Mouse (Mus musculus) embryonic facial prominence, embryonic 11.5 days (tissue): Measurements from ENCODE around the gene Cav3. TPM values are rescaled to one million over a fixed set of nuclear protein-coding genes. Genes with fewer than 3 reads are reported as not detected.

Source experiments
- ATAC-seq: fragments of 200-750 bp; cut with Nextera tagmentation; replicated peaks from 2 replicates; pipeline ENCODE4 v1.8.0; 2017; ENCODE audit warnings: low read depth; ENCODE audit not compliant: insufficient number of reproducible peaks, low FRiP score, low TSS enrichment
- DNase-seq: peaks from one replicate; pipeline ENCODE4 v3.0.0-alpha.2; 2015; ENCODE audit warnings: low spot score
- H3K27ac ChIP-seq: fragments of 300-500 bp; sonication (generic); replicated peaks from 2 replicates; pipeline ENCODE4 v1.5.1; 2014; ENCODE audit warnings: mild to moderate bottlenecking, low read depth, low read length, control low read depth
- H3K27me3 ChIP-seq: fragments of 300-500 bp; sonication (generic); 2 replicates; pipeline ENCODE4 v1.6.1; 2014; ENCODE audit warnings: mild to moderate bottlenecking, low read length, moderate library complexity, mixed read lengths; ENCODE audit not compliant: control insufficient read depth, insufficient read depth
- H3K36me3 ChIP-seq: fragments of 300-500 bp; sonication (generic); replicated peaks from 2 replicates; pipeline ENCODE4 v1.6.1; 2014; ENCODE audit warnings: low read depth, mild to moderate bottlenecking, low read length, moderate library complexity, mixed read lengths; ENCODE audit not compliant: control insufficient read depth, insufficient read depth
- H3K4me1 ChIP-seq: fragments of 300-500 bp; sonication (generic); 2 replicates; pipeline ENCODE4 v1.6.1; 2014; ENCODE audit warnings: low read length, mixed read lengths; ENCODE audit not compliant: control insufficient read depth, insufficient read depth
- H3K4me2 ChIP-seq: fragments of 300-500 bp; sonication (generic); 2 replicates; pipeline ENCODE4 v1.6.1; 2014; ENCODE audit warnings: low read depth, mild to moderate bottlenecking, control low read depth, low read length, moderate library complexity
- H3K4me3 ChIP-seq: fragments of 300-500 bp; sonication (generic); 2 replicates; pipeline ENCODE4 v1.5.1; 2014; ENCODE audit warnings: low read depth, low read length, control low read depth
- H3K9ac ChIP-seq: fragments of 300-500 bp; sonication (generic); replicated peaks from 2 replicates; pipeline ENCODE4 v1.6.1; 2014; ENCODE audit warnings: mild to moderate bottlenecking, control low read depth, low read length
- H3K9me3 ChIP-seq: fragments of 300-500 bp; sonication (generic); replicated peaks from 2 replicates; pipeline ENCODE4 v1.6.1; 2016; ENCODE audit warnings: mild to moderate bottlenecking, low read length, inconsistent platforms, mixed read lengths; ENCODE audit not compliant: control insufficient read depth
- WGBS: fragments of 180-500 bp; shearing (Covaris S2); extraction: QIAGEN DNeasy Blood & Tissue Kit; methylation state at CpG from one replicate; pipeline ENCODE4 v1.1.7; 2014; 5-methylcytosine and 5-hydroxymethylcytosine counted together
- polyA plus RNA-seq: library from polyadenylated mRNA; unstranded; fragments of >200 nt; fragmentation: Nextera tagmentation; extraction: Ambion mirVana; gene quantifications from 2 replicates; pipeline ENCODE4 v1.2.1, GENCODE M21; 2014

Cav3 gene
- polyA plus RNA-seq, 1 experiment from 2014 or later: 0.72 TPM

GRCm38 (mm10) chr6:112496291-112497060, 37.2 kb downstream of the Cav3 start:
- H3K27ac ChIP-seq: no peak overlapping the region
- WGBS: 68% methylated on average over 8 of the region's 8 CpGs
- H3K4me1 ChIP-seq: no peaks in the 10 kb centered on the region
- no peak overlapping the region for H3K4me3 ChIP-seq
- no peaks in the 10 kb centered on the region for H3K36me3 ChIP-seq
- H3K9me3 ChIP-seq: no peaks in the 10 kb centered on the region
- H3K9ac ChIP-seq: no peak overlapping the region
- ATAC-seq (no peak), DNase-seq (no peak)
- no peak overlapping the region for H3K4me2 ChIP-seq
- no peaks in the 10 kb centered on the region for H3K27me3 ChIP-seq

- Histone ChIP-seq H3K4me3 (no peak overlapping the region), H3K36me3 (no peaks in the 10 kb centered on the region), H3K9ac (no peak overlapping the region), H3K4me1 (no peaks in the 10 kb centered on the region), H3K9me3 (no peaks in the 10 kb centered on the region), H3K4me2 (no peak overlapping the region), H3K27me3 (no peaks in the 10 kb centered on the region), H3K27ac (no peak overlapping the region)
- DNase-seq: no peak
- 80% methylated on average over 2 of the region's 2 CpGs for WGBS
- ATAC-seq: no peak
These were observed 38.2 kb downstream of the Cav3 start for GRCm38 (mm10) chr6:112497456-112497855.

GRCm38 (mm10) chr6:112498716-112499115, 39.4 kb downstream of the Cav3 start:
- Histone ChIP-seq H3K4me2 (no peak overlapping the region), H3K27ac (no peak overlapping the region), H3K9me3 (no peaks in the 10 kb centered on the region), H3K4me3 (no peak overlapping the region), H3K4me1 (no peaks in the 10 kb centered on the region), H3K9ac (no peak overlapping the region), H3K36me3 (no peaks in the 10 kb centered on the region), H3K27me3 (no peaks in the 10 kb centered on the region)
- ATAC-seq (no peak), DNase-seq (no peak)
- 95% methylated on average over 3 of the region's 3 CpGs for WGBS

GRCm38 (mm10) chr6:112499456-112499855, 40.2 kb downstream of the Cav3 start:
- 75% methylated on average over 2 of the region's 2 CpGs for WGBS
- DNase-seq (no peak), ATAC-seq (no peak)
- H3K4me1 ChIP-seq: no peaks in the 10 kb centered on the region
- no peaks in the 10 kb centered on the region for H3K9me3 ChIP-seq
- no peak overlapping the region for H3K4me2 ChIP-seq
- no peak overlapping the region for H3K27ac ChIP-seq
- H3K36me3 ChIP-seq: no peaks in the 10 kb centered on the region
- no peak overlapping the region for H3K9ac ChIP-seq
- H3K4me3 ChIP-seq: no peak overlapping the region
- no peaks in the 10 kb centered on the region for H3K27me3 ChIP-seq

DNA sequence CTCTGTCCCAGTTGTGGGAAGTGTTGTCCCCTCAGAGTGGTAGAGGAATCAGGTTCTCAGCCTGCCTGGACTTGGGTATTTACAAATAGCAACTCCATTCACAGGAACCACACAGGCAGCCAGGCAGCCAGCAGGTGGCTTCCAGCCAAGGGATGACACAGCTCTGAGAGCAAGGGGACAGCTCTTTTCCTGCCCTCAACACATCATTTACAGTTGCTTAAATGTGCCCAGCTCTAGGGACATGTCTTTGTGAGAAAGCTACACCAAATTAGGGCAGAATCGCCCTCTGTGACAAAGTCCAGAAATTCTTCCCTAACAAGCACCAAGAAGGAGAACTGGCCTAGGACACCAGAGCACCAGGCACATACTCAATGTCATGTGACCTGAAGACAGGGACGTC, 41.9 kb downstream of the Cav3 start:
- DNase-seq (no peak), ATAC-seq (no peak)
- Histone ChIP-seq H3K27ac (no peak overlapping the region), H3K27me3 (no peaks in the 10 kb centered on the region), H3K4me3 (no peak overlapping the region), H3K36me3 (no peaks in the 10 kb centered on the region), H3K9ac (no peak overlapping the region), H3K4me2 (no peak overlapping the region), H3K4me1 (no peaks in the 10 kb centered on the region), H3K9me3 (no peaks in the 10 kb centered on the region)
- 82% methylated on average over 2 of the region's 2 CpGs for WGBS

- H3K4me3 ChIP-seq: no peak overlapping the region
- H3K4me2 ChIP-seq: no peak overlapping the region
- no peaks in the 10 kb centered on the region for H3K36me3 ChIP-seq
- H3K9me3 ChIP-seq: no peaks in the 10 kb centered on the region
- WGBS: 80% methylated on average over 2 of the region's 2 CpGs
- no peak overlapping the region for H3K9ac ChIP-seq
- H3K27ac ChIP-seq: no peak overlapping the region
- ATAC-seq: no peak
- DNase-seq: no peak
- H3K4me1 ChIP-seq: no peaks in the 10 kb centered on the region
- no peaks in the 10 kb centered on the region for H3K27me3 ChIP-seq
These were observed 48.3 kb downstream of the Cav3 start for GRCm38 (mm10) chr6:112507617-112508016.

DNA sequence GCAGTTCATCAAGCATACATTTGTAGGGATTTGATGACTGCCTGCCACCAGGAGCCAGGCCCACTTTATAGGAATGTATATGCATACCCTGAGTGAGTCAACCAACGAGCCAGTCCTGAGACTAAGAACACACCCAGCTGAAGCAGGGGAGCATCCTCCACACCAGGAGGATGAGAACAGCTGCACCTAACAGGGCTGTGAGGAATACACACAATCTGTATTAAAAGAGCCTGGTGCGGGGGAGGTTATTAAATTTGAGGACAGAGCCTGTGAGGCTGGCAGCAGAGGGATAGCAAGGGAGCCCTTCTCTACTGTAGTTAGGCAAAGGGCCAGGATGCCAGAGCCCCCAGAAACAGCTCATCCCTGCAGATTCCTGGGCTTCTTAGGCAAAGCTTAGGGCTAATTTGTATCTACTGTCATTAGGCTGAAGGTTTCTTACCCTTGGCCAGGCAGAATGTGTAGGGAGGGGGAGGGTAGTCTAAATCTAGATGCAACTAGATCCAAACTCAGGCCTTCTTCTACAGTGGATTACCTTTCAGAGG, 50.4 kb downstream of the Cav3 start:
- 63% methylated on average over 2 of the region's 2 CpGs for WGBS
- Histone ChIP-seq H3K4me1 (no peaks in the 10 kb centered on the region), H3K27me3 (no peaks in the 10 kb centered on the region), H3K4me3 (no peak overlapping the region), H3K36me3 (no peaks in the 10 kb centered on the region), H3K4me2 (no peak overlapping the region), H3K27ac (no peak overlapping the region), H3K9me3 (no peaks in the 10 kb centered on the region), H3K9ac (no peak overlapping the region)
- ATAC-seq (no peak), DNase-seq (no peak)

DNA sequence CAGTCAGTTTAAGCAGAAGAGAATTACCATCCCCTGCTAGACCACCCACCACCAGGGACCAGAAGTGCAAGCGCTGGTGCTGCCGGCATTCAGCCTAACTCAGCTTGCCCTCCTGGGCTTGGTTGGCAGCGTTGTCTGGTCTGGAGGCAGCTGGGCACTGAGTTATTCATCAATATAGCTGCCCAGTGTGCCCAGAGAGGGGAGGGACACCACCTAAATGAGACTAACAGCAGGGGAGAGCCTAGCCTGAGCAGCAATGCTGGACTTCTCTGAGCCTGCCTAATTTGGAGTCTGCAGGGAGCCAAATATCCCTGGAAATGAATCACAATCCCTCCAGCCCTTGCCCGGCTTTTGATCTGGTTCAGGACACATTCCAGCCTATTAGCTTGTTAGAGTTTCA, 51.0 kb downstream of the Cav3 start:
- no peaks in the 10 kb centered on the region for H3K36me3 ChIP-seq
- H3K9me3 ChIP-seq: no peaks in the 10 kb centered on the region
- no peak overlapping the region for H3K4me2 ChIP-seq
- no peak overlapping the region for H3K9ac ChIP-seq
- no peaks in the 10 kb centered on the region for H3K27me3 ChIP-seq
- 15% methylated on average over 4 of the region's 4 CpGs for WGBS
- DNase-seq (peak; percentile 13), ATAC-seq (no peak)
- H3K27ac ChIP-seq: no peak overlapping the region
- H3K4me1 ChIP-seq: no peaks in the 10 kb centered on the region
- H3K4me3 ChIP-seq: no peak overlapping the region
